Mouse (Mus musculus): ENCODE measurements at regions not wholly inside any gene's neighbourhood (a gene's known extent, or its start where the extent isn't known, plus 50 kb on each side); places are given as distances from the start of the nearest gene placed in this dataset.

- no peak for DNase-seq
Measured at GRCm38 (mm10) chr1:35429471-35429870, 579.7 kb downstream of the Plekhb2 start.

- no peak for DNase-seq
Measured at GRCm38 (mm10) chr1:35435721-35436120, 585.9 kb downstream of the Plekhb2 start.

GRCm38 (mm10) chr1:35447345-35447744, 597.6 kb downstream of the Plekhb2 start:
- DNase-seq: no peak

GRCm38 (mm10) chr1:35452441-35453107, 602.8 kb downstream of the Plekhb2 start:
- no peak for DNase-seq

GRCm38 (mm10) chr1:35457591-35457990, 607.8 kb downstream of the Plekhb2 start:
- DNase-seq: no peak

- peak in 1 of 2 experiments; percentile 20 for DNase-seq
Measured at GRCm38 (mm10) chr1:35465081-35465480, 603.1 kb upstream of the Hs6st1 start.

- DNase-seq: no peak
Measured at GRCm38 (mm10) chr1:35469185-35469753, 598.9 kb upstream of the Hs6st1 start.

GRCm38 (mm10) chr1:35478262-35478661, 589.9 kb upstream of the Hs6st1 start:
- peak in 1 of 2 experiments; percentile 8 for DNase-seq

- peak; percentile 3 to 37 for DNase-seq
Measured at GRCm38 (mm10) chr1:35495963-35496362, 572.2 kb upstream of the Hs6st1 start.

GRCm38 (mm10) chr1:35522951-35523350, 545.2 kb upstream of the Hs6st1 start:
- DNase-seq: peak; percentile 24 to 51

GRCm38 (mm10) chr1:35523790-35524362, 544.3 kb upstream of the Hs6st1 start:
- no peak for DNase-seq

- DNase-seq: no peak
Measured at GRCm38 (mm10) chr1:35524788-35525187, 543.4 kb upstream of the Hs6st1 start.

- peak in 1 of 2 experiments; percentile 2 for DNase-seq
Measured at GRCm38 (mm10) chr1:35527750-35528476, 540.3 kb upstream of the Hs6st1 start.

GRCm38 (mm10) chr1:35535470-35535869, 532.7 kb upstream of the Hs6st1 start:
- no peak for DNase-seq

- DNase-seq: peak; percentile 23 to 36
Measured at GRCm38 (mm10) chr1:35536276-35536675, 531.9 kb upstream of the Hs6st1 start.

GRCm38 (mm10) chr1:35548845-35549244, 519.4 kb upstream of the Hs6st1 start:
- DNase-seq: no peak

GRCm38 (mm10) chr1:35551503-35551902, 516.7 kb upstream of the Hs6st1 start:
- DNase-seq: no peak

GRCm38 (mm10) chr1:35562786-35563185, 505.4 kb upstream of the Hs6st1 start:
- peak; percentile 26 to 49 for DNase-seq

GRCm38 (mm10) chr1:35575203-35575602, 493.0 kb upstream of the Hs6st1 start:
- no peak for DNase-seq

GRCm38 (mm10) chr1:35579392-35579791, 488.8 kb upstream of the Hs6st1 start:
- no peak for DNase-seq

GRCm38 (mm10) chr1:35579992-35580391, 488.2 kb upstream of the Hs6st1 start:
- DNase-seq: no peak

GRCm38 (mm10) chr1:35580474-35580873, 487.7 kb upstream of the Hs6st1 start:
- no peak for DNase-seq

- DNase-seq: no peak
Measured at GRCm38 (mm10) chr1:35587900-35588299, 480.3 kb upstream of the Hs6st1 start.

GRCm38 (mm10) chr1:35588939-35589338, 479.3 kb upstream of the Hs6st1 start:
- no peak for DNase-seq

All from kidney, postnatal 25 days (tissue).